Mouse (Mus musculus): ENCODE measurements at regions not wholly inside any gene's neighbourhood (a gene's known extent, or its start where the extent isn't known, plus 50 kb on each side); places are given as distances from the start of the nearest gene placed in this dataset.

GRCm38 (mm10) chr1:169840948-169841347 is 87.5 kb upstream of the Ccdc190 start:
- ATAC-seq (replicated peaks; ENCODE audit: insufficient number of reproducible peaks, low FRiP score, low TSS enrichment, low read depth) (no peak), DNase-seq (ENCODE audit: low spot score) (no peak)
- Histone ChIP-seq H3K36me3 (replicated peaks; ENCODE audit: control insufficient read depth, insufficient read depth, low read depth, low read length) (no peaks in the 10 kb centered on the region), H3K4me2 (ENCODE audit: low read depth, low read length) (no peak overlapping the region), H3K27me3 (ENCODE audit: control insufficient read depth, insufficient read depth, low read length) (no peaks in the 10 kb centered on the region), H3K27ac (replicated peaks; ENCODE audit: low read depth, low read length) (no peak overlapping the region), H3K9me3 (replicated peaks; ENCODE audit: control insufficient read depth, low read length) (no peaks in the 10 kb centered on the region), H3K4me1 (ENCODE audit: control insufficient read depth, insufficient read depth, low read length) (no peaks in the 10 kb centered on the region), H3K9ac (replicated peaks; ENCODE audit: low read length) (no peak overlapping the region), H3K4me3 (ENCODE audit: low read depth, low read length) (no peak overlapping the region)
- WGBS, result 88% methylated on average over 4 of the region's 4 CpGs

- H3K9ac ChIP-seq (replicated peaks; ENCODE audit: low read length), result no peak overlapping the region
- no peak overlapping the region for H3K4me3 ChIP-seq (ENCODE audit: low read depth, low read length)
- no peak for DNase-seq (ENCODE audit: low spot score)
- H3K4me1 ChIP-seq (ENCODE audit: control insufficient read depth, insufficient read depth, low read length), result no peaks in the 10 kb centered on the region
- no peak overlapping the region for H3K27ac ChIP-seq (replicated peaks; ENCODE audit: low read depth, low read length)
- 83% methylated on average over 6 of the region's 6 CpGs for WGBS
- H3K9me3 ChIP-seq (replicated peaks; ENCODE audit: control insufficient read depth, low read length), result no peaks in the 10 kb centered on the region
- H3K4me2 ChIP-seq (ENCODE audit: low read depth, low read length), result no peak overlapping the region
- no peaks in the 10 kb centered on the region for H3K27me3 ChIP-seq (ENCODE audit: control insufficient read depth, insufficient read depth, low read length)
- H3K36me3 ChIP-seq (replicated peaks; ENCODE audit: control insufficient read depth, insufficient read depth, low read depth, low read length), result no peaks in the 10 kb centered on the region
- ATAC-seq (replicated peaks; ENCODE audit: insufficient number of reproducible peaks, low FRiP score, low TSS enrichment, low read depth), result no peak
Observed at GRCm38 (mm10) chr1:169840056-169840728, 88.3 kb upstream of the Ccdc190 start.

GRCm38 (mm10) chr1:169833385-169833784 is 85.9 kb upstream of the Rgs4 start:
- 81% methylated on average over 6 of the region's 6 CpGs for WGBS
- no peak overlapping the region for H3K4me2 ChIP-seq (ENCODE audit: low read depth, low read length)
- no peak for ATAC-seq (replicated peaks; ENCODE audit: insufficient number of reproducible peaks, low FRiP score, low TSS enrichment, low read depth)

GRCm38 (mm10) chr1:169831326-169832066 is 84.1 kb upstream of the Rgs4 start:
- ATAC-seq (replicated peaks; ENCODE audit: insufficient number of reproducible peaks, low FRiP score, low TSS enrichment, low read depth) (no peak), DNase-seq (ENCODE audit: low spot score) (no peak)
- H3K4me3 ChIP-seq (ENCODE audit: low read depth, low read length), result no peak overlapping the region
- no peaks in the 10 kb centered on the region for H3K9me3 ChIP-seq (replicated peaks; ENCODE audit: control insufficient read depth, low read length)
- no peak overlapping the region for H3K27ac ChIP-seq (replicated peaks; ENCODE audit: low read depth, low read length)
- WGBS, result 73% methylated on average over 8 of the region's 8 CpGs
- H3K4me1 ChIP-seq (ENCODE audit: control insufficient read depth, insufficient read depth, low read length), result no peaks in the 10 kb centered on the region
- H3K9ac ChIP-seq (replicated peaks; ENCODE audit: low read length), result no peak overlapping the region
- no peaks in the 10 kb centered on the region for H3K36me3 ChIP-seq (replicated peaks; ENCODE audit: control insufficient read depth, insufficient read depth, low read depth, low read length)
- no peaks in the 10 kb centered on the region for H3K27me3 ChIP-seq (ENCODE audit: control insufficient read depth, insufficient read depth, low read length)
- H3K4me2 ChIP-seq (ENCODE audit: low read depth, low read length), result no peak overlapping the region

More at GRCm38 (mm10) chr1:169833385-169833784, 85.9 kb upstream of the Rgs4 start:
- H3K27ac ChIP-seq (replicated peaks; ENCODE audit: low read depth, low read length), result no peak overlapping the region
- H3K27me3 ChIP-seq (ENCODE audit: control insufficient read depth, insufficient read depth, low read length), result no peaks in the 10 kb centered on the region
- no peaks in the 10 kb centered on the region for H3K9me3 ChIP-seq (replicated peaks; ENCODE audit: control insufficient read depth, low read length)
- no peak overlapping the region for H3K9ac ChIP-seq (replicated peaks; ENCODE audit: low read length)
- no peak for DNase-seq (ENCODE audit: low spot score)
- H3K36me3 ChIP-seq (replicated peaks; ENCODE audit: control insufficient read depth, insufficient read depth, low read depth, low read length), result no peaks in the 10 kb centered on the region
- no peak overlapping the region for H3K4me3 ChIP-seq (ENCODE audit: low read depth, low read length)
- H3K4me1 ChIP-seq (ENCODE audit: control insufficient read depth, insufficient read depth, low read length), result no peaks in the 10 kb centered on the region

- WGBS, result 88% methylated on average over 1 of the region's 1 CpGs
- Histone ChIP-seq H3K9ac (replicated peaks; ENCODE audit: low read length) (no peak overlapping the region), H3K4me2 (ENCODE audit: low read depth, low read length) (no peak overlapping the region), H3K36me3 (replicated peaks; ENCODE audit: control insufficient read depth, insufficient read depth, low read depth, low read length) (no peaks in the 10 kb centered on the region), H3K4me3 (ENCODE audit: low read depth, low read length) (no peak overlapping the region), H3K9me3 (replicated peaks; ENCODE audit: control insufficient read depth, low read length) (no peaks in the 10 kb centered on the region), H3K4me1 (ENCODE audit: control insufficient read depth, insufficient read depth, low read length) (no peaks in the 10 kb centered on the region), H3K27ac (replicated peaks; ENCODE audit: low read depth, low read length) (no peak overlapping the region), H3K27me3 (ENCODE audit: control insufficient read depth, insufficient read depth, low read length) (no peaks in the 10 kb centered on the region)
- DNase-seq (ENCODE audit: low spot score) (no peak), ATAC-seq (replicated peaks; ENCODE audit: insufficient number of reproducible peaks, low FRiP score, low TSS enrichment, low read depth) (no peak)
Observed at GRCm38 (mm10) chr1:169830596-169830995, 83.2 kb upstream of the Rgs4 start.

- no peaks in the 10 kb centered on the region for H3K36me3 ChIP-seq (replicated peaks; ENCODE audit: control insufficient read depth, insufficient read depth, low read depth, low read length)
- H3K9me3 ChIP-seq (replicated peaks; ENCODE audit: control insufficient read depth, low read length), result no peaks in the 10 kb centered on the region
- H3K27me3 ChIP-seq (ENCODE audit: control insufficient read depth, insufficient read depth, low read length), result no peaks in the 10 kb centered on the region
- WGBS, result 85% methylated on average over 7 of the region's 7 CpGs
- no peaks in the 10 kb centered on the region for H3K4me1 ChIP-seq (ENCODE audit: control insufficient read depth, insufficient read depth, low read length)
- DNase-seq (ENCODE audit: low spot score) (no peak), ATAC-seq (replicated peaks; ENCODE audit: insufficient number of reproducible peaks, low FRiP score, low TSS enrichment, low read depth) (no peak)
- H3K4me3 ChIP-seq (ENCODE audit: low read depth, low read length), result no peak overlapping the region
- no peak overlapping the region for H3K4me2 ChIP-seq (ENCODE audit: low read depth, low read length)
- no peak overlapping the region for H3K9ac ChIP-seq (replicated peaks; ENCODE audit: low read length)
- H3K27ac ChIP-seq (replicated peaks; ENCODE audit: low read depth, low read length), result no peak overlapping the region
Observed at GRCm38 (mm10) chr1:169822034-169822433, 74.6 kb upstream of the Rgs4 start.

- Histone ChIP-seq H3K9me3 (replicated peaks; ENCODE audit: control insufficient read depth, low read length) (no peaks in the 10 kb centered on the region), H3K4me2 (ENCODE audit: low read depth, low read length) (no peak overlapping the region), H3K36me3 (replicated peaks; ENCODE audit: control insufficient read depth, insufficient read depth, low read depth, low read length) (no peaks in the 10 kb centered on the region), H3K9ac (replicated peaks; ENCODE audit: low read length) (no peak overlapping the region), H3K27ac (replicated peaks; ENCODE audit: low read depth, low read length) (no peak overlapping the region), H3K27me3 (ENCODE audit: control insufficient read depth, insufficient read depth, low read length) (no peaks in the 10 kb centered on the region), H3K4me3 (ENCODE audit: low read depth, low read length) (no peak overlapping the region), H3K4me1 (ENCODE audit: control insufficient read depth, insufficient read depth, low read length) (no peaks in the 10 kb centered on the region)
- ATAC-seq (replicated peaks; ENCODE audit: insufficient number of reproducible peaks, low FRiP score, low TSS enrichment, low read depth), result no peak
- no peak for DNase-seq (ENCODE audit: low spot score)
- 73% methylated on average over 5 of the region's 5 CpGs for WGBS
Observed at GRCm38 (mm10) chr1:169819404-169819949, 72.0 kb upstream of the Rgs4 start.

GRCm38 (mm10) chr1:169816939-169817338 is 69.5 kb upstream of the Rgs4 start:
- ATAC-seq (replicated peaks; ENCODE audit: insufficient number of reproducible peaks, low FRiP score, low TSS enrichment, low read depth) (no peak), DNase-seq (ENCODE audit: low spot score) (no peak)
- H3K9me3 ChIP-seq (replicated peaks; ENCODE audit: control insufficient read depth, low read length), result no peaks in the 10 kb centered on the region
- no peak overlapping the region for H3K27ac ChIP-seq (replicated peaks; ENCODE audit: low read depth, low read length)
- no peak overlapping the region for H3K9ac ChIP-seq (replicated peaks; ENCODE audit: low read length)
- no peaks in the 10 kb centered on the region for H3K36me3 ChIP-seq (replicated peaks; ENCODE audit: control insufficient read depth, insufficient read depth, low read depth, low read length)
- no peak overlapping the region for H3K4me2 ChIP-seq (ENCODE audit: low read depth, low read length)
- no peak overlapping the region for H3K4me3 ChIP-seq (ENCODE audit: low read depth, low read length)
- WGBS, result 43% methylated on average over 6 of the region's 6 CpGs
- no peaks in the 10 kb centered on the region for H3K27me3 ChIP-seq (ENCODE audit: control insufficient read depth, insufficient read depth, low read length)
- H3K4me1 ChIP-seq (ENCODE audit: control insufficient read depth, insufficient read depth, low read length), result no peaks in the 10 kb centered on the region

Data from embryonic facial prominence, embryonic 11.5 days (tissue).